Mouse (Mus musculus): ENCODE measurements around the gene Prss23.

DNA sequence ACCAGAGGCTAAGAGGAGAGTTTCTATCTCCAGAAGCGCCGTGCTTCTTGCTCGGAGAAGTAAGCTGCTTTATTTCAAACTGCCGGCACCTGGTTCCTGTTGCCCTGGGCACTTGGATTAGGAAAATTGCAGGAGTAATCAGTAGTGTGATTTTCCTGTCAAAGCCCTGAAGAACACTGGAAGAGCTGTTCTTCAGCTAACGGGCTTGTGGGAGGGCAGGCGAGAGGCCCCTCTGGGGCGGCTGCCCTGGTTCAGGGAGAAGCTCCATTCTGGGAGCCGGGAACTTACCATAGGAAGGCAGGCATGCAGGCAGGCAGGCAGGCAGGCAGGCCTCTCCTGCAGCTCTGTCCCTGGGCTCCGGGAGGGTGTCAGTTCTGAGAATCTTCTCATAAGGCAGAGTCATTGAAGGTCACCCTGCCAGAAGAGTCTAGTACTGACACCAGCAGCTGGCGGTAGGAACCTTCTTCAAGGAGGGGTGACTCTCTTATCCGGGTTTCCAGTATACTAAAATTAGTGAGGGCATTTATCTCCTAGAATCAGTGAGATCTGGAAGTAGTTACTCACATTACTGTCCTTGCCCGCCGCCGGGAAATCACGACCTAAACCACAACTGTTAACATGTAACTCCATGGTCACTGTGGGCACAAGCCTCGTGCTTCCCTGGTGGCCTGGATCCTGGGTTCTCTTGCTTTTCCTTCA is at the start of gene Prss23:
- no peak for TF ChIP-seq POLR2A (IDR thresholded peaks at IDR 0.05; ENCODE audit: extremely low read depth, insufficient read depth, low read length)
- no peak for TF ChIP-seq CTCF (IDR thresholded peaks at IDR 0.05; ENCODE audit: low read depth, low read length)
